Mouse (Mus musculus) C2C12 (cell line): ENCODE measurements around the gene Lcn12. TPM values are rescaled to one million over a fixed set of nuclear protein-coding genes. Genes with fewer than 3 reads are reported as not detected.

ENCODE experiments used
- H3K27me3 ChIP-seq: one replicate; pipeline ENCODE4 v1.6.1; 2011; ENCODE audit not compliant: control insufficient read depth, insufficient read depth, insufficient read length
- H3K36me3 ChIP-seq: one replicate; pipeline ENCODE4 v1.6.1; 2011; ENCODE audit not compliant: control insufficient read depth, insufficient read depth
- H3K4me3 ChIP-seq: one replicate; pipeline ENCODE4 v1.5.1; 2011; ENCODE audit warnings: mild to moderate bottlenecking, control low read depth; ENCODE audit not compliant: poor library complexity, insufficient read depth, severe bottlenecking
- H3K79me2 ChIP-seq: one replicate; pipeline ENCODE4 v1.6.1; 2011; ENCODE audit not compliant: control insufficient read depth, insufficient read depth
- H3K79me3 ChIP-seq: one replicate; pipeline ENCODE4 v1.6.1; 2011; ENCODE audit warnings: low read depth, control low read depth
- H3ac ChIP-seq: one replicate; pipeline ENCODE3; 2011; ENCODE audit warnings: low read depth; ENCODE audit not compliant: control insufficient read depth, insufficient read length
- CEBPB ChIP-seq: IDR thresholded peaks from one replicate; pipeline ENCODE4 v1.6.1; 2011; ENCODE audit warnings: low read depth, mild to moderate bottlenecking, control low read depth, moderate library complexity
- CTCF ChIP-seq: IDR thresholded peaks from one replicate; pipeline ENCODE4 v1.5.1; 2011; ENCODE audit not compliant: control insufficient read depth, insufficient read depth, insufficient read length
- FOSL1 ChIP-seq: IDR thresholded peaks from one replicate; pipeline ENCODE4 v1.8.0; 2011; ENCODE audit warnings: mild to moderate bottlenecking, low read length; ENCODE audit not compliant: poor library complexity, insufficient read depth, severe bottlenecking
- MAX ChIP-seq: IDR thresholded peaks from one replicate; pipeline ENCODE4 v1.6.1; 2011; ENCODE audit warnings: mild to moderate bottlenecking, control low read depth
- MYOD1 ChIP-seq: IDR thresholded peaks from one replicate; pipeline ENCODE4 v1.6.1; 2011; ENCODE audit warnings: low read depth; ENCODE audit not compliant: control insufficient read depth, insufficient read length
- MYOG ChIP-seq: IDR thresholded peaks from one replicate; pipeline ENCODE4 v1.6.1; 2011; ENCODE audit not compliant: control insufficient read depth, insufficient read length; ENCODE audit errors: extremely low read depth
- USF1 ChIP-seq: IDR thresholded peaks from one replicate; pipeline ENCODE4 v1.6.1; 2011; ENCODE audit warnings: low read depth, mild to moderate bottlenecking, control low read depth, moderate library complexity
- polyA plus RNA-seq: library from polyadenylated mRNA; unstranded; fragments of >200 nt; fragmentation: generic; extraction: Trizol; gene quantifications from one replicate; pipeline ENCODE4 v1.2.1, GENCODE M21; 2012; ENCODE audit warnings: missing spikeins

The Lcn12 gene
- polyA plus RNA-seq, 1 experiment: not detected

- no peak overlapping the region for H3K4me3 ChIP-seq
- H3K79me2 ChIP-seq: no peaks in the 10 kb centered on the region
- no peak overlapping the region for H3ac ChIP-seq
- H3K36me3 ChIP-seq: no peaks in the 10 kb centered on the region
- TF ChIP-seq CEBPB (no peak), FOSL1 (no peak), CTCF (no peak), MAX (no peak)
- H3K79me3 ChIP-seq: no peaks in the 10 kb centered on the region
- H3K27me3 ChIP-seq: peaks cover 28% of the 10 kb centered on the region
These were observed 15.6 kb downstream of the Lcn12 start for GRCm38 (mm10) chr2:25477967-25478675.

- Histone ChIP-seq H3K79me2 (no peaks in the 10 kb centered on the region), H3K27me3 (peaks cover 27% of the 10 kb centered on the region), H3K36me3 (no peaks in the 10 kb centered on the region), H3K79me3 (no peaks in the 10 kb centered on the region), H3K4me3 (no peak overlapping the region), H3ac (no peak overlapping the region)
- TF ChIP-seq MAX: no peak
- TF ChIP-seq FOSL1: no peak
- TF ChIP-seq CEBPB: no peak
- TF ChIP-seq MYOG: no peak
- TF ChIP-seq USF1: no peak
- TF ChIP-seq CTCF: no peak
- TF ChIP-seq MYOD1: no peak
These were observed 16.2 kb downstream of the Lcn12 start for GRCm38 (mm10) chr2:25477541-25477940.

DNA sequence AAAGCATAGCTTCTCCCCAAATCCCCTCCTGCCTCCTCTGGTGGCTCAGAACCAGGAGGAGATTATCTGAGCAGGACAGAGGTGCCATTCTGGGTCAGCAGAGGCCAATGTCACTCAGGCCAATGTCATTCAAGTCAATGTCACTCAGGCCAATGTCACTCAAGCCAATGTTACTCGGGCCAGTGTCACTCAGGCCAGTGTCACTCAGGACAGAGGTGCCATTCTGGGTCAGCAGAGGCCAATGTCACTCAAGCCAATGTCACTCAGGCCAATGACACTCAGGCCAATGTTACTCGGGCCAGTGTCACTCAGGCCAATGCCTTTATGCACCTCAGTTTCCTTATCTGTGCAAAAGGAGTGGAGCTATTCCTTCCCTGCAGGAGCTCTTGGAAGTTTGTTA is 21.2 kb downstream of the Lcn12 start:
- Histone ChIP-seq H3K79me2 (no peaks in the 10 kb centered on the region), H3ac (no peak overlapping the region), H3K27me3 (peaks cover 15% of the 10 kb centered on the region), H3K79me3 (no peaks in the 10 kb centered on the region), H3K4me3 (no peak overlapping the region), H3K36me3 (no peaks in the 10 kb centered on the region)
- TF ChIP-seq FOSL1: no peak
- TF ChIP-seq USF1: no peak
- no peak for TF ChIP-seq MYOD1
- no peak for TF ChIP-seq MYOG
- TF ChIP-seq CTCF: no peak
- no peak for TF ChIP-seq CEBPB
- no peak for TF ChIP-seq MAX

DNA sequence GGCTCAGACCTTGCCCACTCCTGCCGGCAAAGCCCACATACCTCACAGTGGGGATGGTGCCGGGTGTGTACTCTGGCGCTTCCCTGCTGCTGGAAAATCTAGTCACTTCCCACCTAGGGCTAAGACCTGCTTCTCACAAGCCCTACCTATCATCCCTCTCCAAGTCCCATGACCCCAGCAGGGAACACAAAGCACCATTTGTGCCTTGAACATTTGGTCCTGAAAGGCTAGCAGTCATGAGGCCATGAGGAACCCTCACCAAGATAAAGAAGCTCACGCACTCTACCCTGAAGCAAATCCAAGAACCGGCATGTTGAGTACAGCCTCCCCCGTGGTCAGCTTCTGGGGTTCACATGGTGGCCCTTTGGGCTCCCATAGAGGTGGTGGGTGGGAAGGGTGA is 23.7 kb downstream of the Lcn12 start, which contains the start of gene Ptgds:
TSS of gene Ptgds (minus strand) at position 78 of the 400 bp plus-strand sequence.
- no peaks in the 10 kb centered on the region for H3K79me2 ChIP-seq

GRCm38 (mm10) chr2:25468962-25469915 is 24.5 kb downstream of the Lcn12 start:
- H3K79me3 ChIP-seq: no peaks in the 10 kb centered on the region
- TF ChIP-seq CTCF: no peak
- TF ChIP-seq CEBPB: no peak
- TF ChIP-seq MAX: no peak
- no peak for TF ChIP-seq USF1
- no peak for TF ChIP-seq MYOD1
- TF ChIP-seq MYOG: no peak
- no peak for TF ChIP-seq FOSL1
- H3ac ChIP-seq: no peak overlapping the region
- H3K27me3 ChIP-seq: no peaks in the 10 kb centered on the region
- no peaks in the 10 kb centered on the region for H3K79me2 ChIP-seq
- no peaks in the 10 kb centered on the region for H3K36me3 ChIP-seq
- H3K4me3 ChIP-seq: no peak overlapping the region

More for the DNA sequence above, 23.7 kb downstream of the Lcn12 start, which contains the start of gene Ptgds:
- no peaks in the 10 kb centered on the region for H3K36me3 ChIP-seq
- TF ChIP-seq CEBPB: no peak
- no peak for TF ChIP-seq FOSL1
- no peak for TF ChIP-seq MAX
- no peak for TF ChIP-seq USF1
- no peak for TF ChIP-seq CTCF
- no peak for TF ChIP-seq MYOD1
- TF ChIP-seq MYOG: no peak
- no peak within 1 kb of the TSS for H3K4me3 ChIP-seq
- no peak within 1 kb of the TSS for H3ac ChIP-seq
- H3K79me3 ChIP-seq: no peaks in the 10 kb centered on the region
- H3K27me3 ChIP-seq: no peaks in the 10 kb centered on the region
